Mouse (Mus musculus) megakaryocyte, embryonic 14.5 days (primary cell): ENCODE measurements at regions not wholly inside any gene's neighbourhood (a gene's known extent, or its start where the extent isn't known, plus 50 kb on each side); places are given as distances from the start of the nearest gene placed in this dataset.

Source experiments
- FLI1 ChIP-seq: IDR thresholded peaks from 2 replicates; pipeline ENCODE4 v1.6.1; 2012; ENCODE audit warnings: low read length, inconsistent platforms, mixed read lengths
- GATA1 ChIP-seq: IDR thresholded peaks from 3 replicates; pipeline ENCODE4 v1.6.1; 2012; ENCODE audit warnings: mixed read lengths, low read length, inconsistent platforms, borderline replicate concordance

- no peak for TF ChIP-seq GATA1
- no peak for TF ChIP-seq FLI1
These were observed 538.9 kb downstream of the Fat4 start for GRCm38 (mm10) chr3:39425643-39426016.
